Comparison of ENCODE assay signal across 8 mouse cellular contexts in genomic region chr16:79168193-79168592, GRCm38 (mm10).
DNase-seq lines count a peak whose midpoint lies in the region; ATAC-seq and TF ChIP-seq lines count a peak whose summit lies in the region.
"Had no signal": no experiment of that assay in that cellular context is flagged by ENCODE, and none has a peak within 500 bp of the region (broad histone marks: within the 10 kb centered on the region; RNA-seq: fewer than 3 reads in every experiment).

No protein-coding gene starts in this region.

- H3K9ac ChIP-seq in ES-E14 (ENCODE audit: insufficient read depth, low read depth, low read length, poor library complexity, severe bottlenecking): no peak overlapping the region
- H3K9ac ChIP-seq in forebrain, postnatal 0 days: no peak overlapping the region
- no peak overlapping the region for H3K9ac ChIP-seq in liver, postnatal 0 days (replicated peaks)
- H3K9ac ChIP-seq: limb, embryonic 15.5 days had no signal

- no peak for TF ChIP-seq EP300 in liver, postnatal 0 days (IDR thresholded peaks at IDR 0.05; ENCODE audit: low read depth)

- no peaks in the 10 kb centered on the region for H3K36me3 ChIP-seq in C2C12 (ENCODE audit: control insufficient read depth, insufficient read depth)
- no peaks in the 10 kb centered on the region for H3K36me3 ChIP-seq in ES-E14 (ENCODE audit: control insufficient read depth, insufficient read depth, low read length, poor library complexity, severe bottlenecking)
- no peaks in the 10 kb centered on the region for H3K36me3 ChIP-seq in forebrain, postnatal 0 days (ENCODE audit: insufficient read depth)
- H3K36me3 ChIP-seq in liver, postnatal 0 days (replicated peaks; ENCODE audit: insufficient read depth, low read length): no peaks in the 10 kb centered on the region
- H3K36me3 ChIP-seq: limb, embryonic 15.5 days had no signal

- H3K27me3 ChIP-seq in C2C12 (ENCODE audit: control insufficient read depth, insufficient read depth, insufficient read length): no peaks in the 10 kb centered on the region
- no peaks in the 10 kb centered on the region for H3K27me3 ChIP-seq in forebrain, postnatal 0 days (ENCODE audit: insufficient read depth, low read length)
- no peaks in the 10 kb centered on the region for H3K27me3 ChIP-seq in liver, postnatal 0 days (ENCODE audit: insufficient read depth, low read length)
- H3K27me3 ChIP-seq: limb, embryonic 15.5 days had no signal

- DNase-seq in ES-E14 (ENCODE audit: low read depth, low spot score): peak; percentile 50
- DNase-seq in cerebellum, adult 11 months: peak; percentile 34
- DNase-seq in forebrain, postnatal 0 days: peak; percentile 90
- DNase-seq in kidney, postnatal 36 days: peak; percentile 15 to 80
- DNase-seq in liver, postnatal 0 days: peak; percentile 56
- DNase-seq in right cerebral cortex, postnatal 36 days (ENCODE audit: low spot score in 2 of 2): peak; percentile 52 to 60

- H3ac ChIP-seq in C2C12 (ENCODE audit: control insufficient read depth, insufficient read length, low read depth): no peak overlapping the region

- H3K27ac ChIP-seq in ES-E14 (ENCODE audit: insufficient read depth, low read depth, low read length, poor library complexity, severe bottlenecking): no peak overlapping the region
- no peak overlapping the region for H3K27ac ChIP-seq in forebrain, postnatal 0 days (ENCODE audit: low read depth, low read length)
- no peak overlapping the region for H3K27ac ChIP-seq in liver, postnatal 0 days (ENCODE audit: low read depth)
- H3K27ac ChIP-seq: limb, embryonic 15.5 days had no signal

- peak; percentile 6 for TF ChIP-seq CTCF in C2C12 (IDR thresholded peaks at IDR 0.05; ENCODE audit: control insufficient read depth, insufficient read depth, insufficient read length)
- peak; percentile 84 for TF ChIP-seq CTCF in forebrain, postnatal 0 days (IDR thresholded peaks at IDR 0.05; ENCODE audit: low read depth)
- TF ChIP-seq CTCF in liver, postnatal 0 days (IDR thresholded peaks at IDR 0.05; ENCODE audit: low read depth): peak; percentile 71

- no peaks in the 10 kb centered on the region for H3K79me2 ChIP-seq in C2C12 (ENCODE audit: control insufficient read depth, insufficient read depth)

- no peaks in the 10 kb centered on the region for H3K9me3 ChIP-seq in ES-E14 (ENCODE audit: control insufficient read depth, insufficient read depth, low read depth, low read length)
- H3K9me3 ChIP-seq in forebrain, postnatal 0 days (ENCODE audit: low read length): no peaks in the 10 kb centered on the region
- H3K9me3 ChIP-seq in liver, postnatal 0 days (ENCODE audit: low read length): no peaks in the 10 kb centered on the region
- H3K9me3 ChIP-seq: limb, embryonic 15.5 days had no signal

- in situ Hi-C loops in ES-E14 (cut with MboI; ENCODE audit: low sequenced_read_pairs in 2 of 2, unreplicated experiment in 2 of 2): loop anchor here in 1 of 2 experiments (25.0 kb wide), 1 partner anchor 369 kb away; no protein-coding TSS in a partner anchor

- H3K4me1 ChIP-seq in ES-E14 (ENCODE audit: control insufficient read depth in 2 of 2, insufficient read depth in 2 of 2, low read length in 2 of 2, poor library complexity in 1 of 2): no peaks in the 10 kb centered on the region
- no peaks in the 10 kb centered on the region for H3K4me1 ChIP-seq in forebrain, postnatal 0 days (ENCODE audit: insufficient read depth)
- no peaks in the 10 kb centered on the region for H3K4me1 ChIP-seq in liver, postnatal 0 days (ENCODE audit: insufficient read depth)
- H3K4me1 ChIP-seq: limb, embryonic 15.5 days had no signal

- ATAC-seq in forebrain, postnatal 0 days: peak; percentile 56; the same call in 1 of the 2 replicates
- ATAC-seq in liver, postnatal 0 days: no peak

- H3K4me2 ChIP-seq in forebrain, postnatal 0 days (ENCODE audit: low read depth): no peak overlapping the region
- H3K4me2 ChIP-seq in liver, postnatal 0 days (ENCODE audit: low read depth, low read length): no peak overlapping the region
- H3K4me2 ChIP-seq: limb, embryonic 15.5 days had no signal

- H3K79me3 ChIP-seq in C2C12 (ENCODE audit: low read depth): no peaks in the 10 kb centered on the region

- no peak overlapping the region for H3K4me3 ChIP-seq in C2C12 (ENCODE audit: insufficient read depth, poor library complexity, severe bottlenecking)
- no peak overlapping the region for H3K4me3 ChIP-seq in ES-E14 (ENCODE audit: insufficient read depth in 1 of 2, low read depth in 1 of 2, low read length in 2 of 2, poor library complexity in 1 of 2, severe bottlenecking in 1 of 2)
- no peak overlapping the region for H3K4me3 ChIP-seq in forebrain, postnatal 0 days (ENCODE audit: low read depth, low read length)
- H3K4me3 ChIP-seq in liver, postnatal 0 days (ENCODE audit: low read depth, low read length): no peak overlapping the region
- H3K4me3 ChIP-seq: limb, embryonic 15.5 days had no signal

- WGBS in forebrain, postnatal 0 days: 14% methylated on average over 8 of the region's 8 CpGs
- WGBS in liver, postnatal 0 days (ENCODE audit: insufficient replicate concordance): 15% methylated on average over 8 of the region's 8 CpGs

TF ChIP-seq in C2C12, 6 proteins besides CTCF, POLR2A, EP300 and RAD21:
- no peak for TF ChIP-seq MAX (IDR thresholded peaks at IDR 0.05)
- no peak for TF ChIP-seq MYOG (IDR thresholded peaks at IDR 0.05; ENCODE audit: control insufficient read depth, extremely low read depth, insufficient read length)
- no peak for TF ChIP-seq FOSL1 (IDR thresholded peaks at IDR 0.05; ENCODE audit: insufficient read depth, low read length, poor library complexity, severe bottlenecking)
- TF ChIP-seq USF1 (IDR thresholded peaks at IDR 0.05; ENCODE audit: low read depth): no peak
- no peak for TF ChIP-seq CEBPB (IDR thresholded peaks at IDR 0.05; ENCODE audit: low read depth)
- no peak for TF ChIP-seq MYOD1 (IDR thresholded peaks at IDR 0.05; ENCODE audit: control insufficient read depth, insufficient read length, low read depth)

TF ChIP-seq in ES-E14, 5 proteins besides CTCF, POLR2A, EP300 and RAD21:
- TF ChIP-seq ZNF384 (IDR thresholded peaks at IDR 0.05; ENCODE audit: low read depth, low read length) (no peak), ZC3H11A (IDR thresholded peaks at IDR 0.05; ENCODE audit: borderline replicate concordance, low read depth, low read length) (peak; percentile 90; the same call in 1 of the 2 replicates)

Comparison
In these comparisons a context has a peak if more than half of its experiments do, and no peak if none do; other contexts are left out.
1. CTCF ChIP-seq: peak in every context shown above with its lines; median percentile 84 in forebrain, postnatal 0 days; 71 in liver, postnatal 0 days; 6 in C2C12.
2. DNase-seq: peak in every context shown above with its lines; median percentile 90 in forebrain, postnatal 0 days; 56 in liver, postnatal 0 days; 56 in right cerebral cortex, postnatal 36 days; 50 in ES-E14; 48 in kidney, postnatal 36 days; 34 in cerebellum, adult 11 months.